ENCODE assay signal across 11 mouse cellular contexts in genomic region chr9:97214806-97215205, GRCm38 (mm10).
A peak's percentile ranks its signal among the peaks of the same experiment; 100 is the strongest.
DNase-seq lines count a peak whose midpoint lies in the region; ATAC-seq and TF ChIP-seq lines count a peak whose summit lies in the region.
"Had no signal": no experiment of that assay in that cellular context is flagged by ENCODE, and none has a peak within 500 bp of the region (broad histone marks: within the 10 kb centered on the region; RNA-seq: fewer than 3 reads in every experiment).

No protein-coding gene starts in this region.

- in situ Hi-C loops in ES-E14 (cut with MboI; ENCODE audit: low sequenced_read_pairs in 2 of 2, unreplicated experiment in 2 of 2), result no loop called here

- H3K79me2 ChIP-seq in liver, adult 2 months (ENCODE audit: control insufficient read depth, insufficient read depth, low read length), result no peaks in the 10 kb centered on the region

- whole genome bisulfite sequencing in forebrain, postnatal 0 days, result 41% methylated on average over 2 of the region's 2 CpGs
- 54% methylated on average over 2 of the region's 2 CpGs for WGBS in forebrain, embryonic 12.5 days
- 36% methylated on average over 2 of the region's 2 CpGs for WGBS in liver, adult 2 months

- H3K27ac ChIP-seq in forebrain, postnatal 0 days (ENCODE audit: low read depth, low read length), result no peak overlapping the region
- no peak overlapping the region for H3K27ac ChIP-seq in forebrain, embryonic 12.5 days
- H3K27ac ChIP-seq in liver, adult 2 months (replicated peaks; ENCODE audit: insufficient read depth, low read depth, low read length), result no peak overlapping the region
- H3K27ac ChIP-seq in ES-E14 (ENCODE audit: insufficient read depth, low read depth, low read length, poor library complexity, severe bottlenecking), result no peak overlapping the region
- H3K27ac ChIP-seq: forebrain, embryonic 13.5 days had no signal

- no peak overlapping the region for H3K4me3 ChIP-seq in forebrain, postnatal 0 days (ENCODE audit: low read depth, low read length)
- H3K4me3 ChIP-seq in forebrain, embryonic 12.5 days (replicated peaks), result no peak overlapping the region
- H3K4me3 ChIP-seq in liver, adult 2 months (ENCODE audit: insufficient read depth, low read depth, low read length), result no peak overlapping the region
- no peak overlapping the region for H3K4me3 ChIP-seq in ES-E14 (ENCODE audit: insufficient read depth in 1 of 2, low read depth in 1 of 2, low read length in 2 of 2, poor library complexity in 1 of 2, severe bottlenecking in 1 of 2)
- H3K4me3 ChIP-seq: forebrain, embryonic 13.5 days had no signal

- peak; percentile 59 for DNase-seq in forebrain, postnatal 0 days
- peak; percentile 28 for DNase-seq in liver, adult 2 months (ENCODE audit: extremely low read depth, low read depth, low spot score)
- DNase-seq in liver (no peak), ES-E14 (ENCODE audit: low read depth, low spot score) (peak; percentile 13)
- DNase-seq in forelimb bud, embryonic 11.5 days (ENCODE audit: low read depth, low spot score), result peak; percentile 27
- no peak for DNase-seq in adrenal gland, postnatal 4 days (ENCODE audit: low spot score in 2 of 2)
- no peak for DNase-seq in thymus, postnatal 0 days (ENCODE audit: low spot score)
- DNase-seq: kidney, postnatal 4 days; thymus, postnatal 36 days had no signal

- no peaks in the 10 kb centered on the region for H3K4me1 ChIP-seq in forebrain, postnatal 0 days (ENCODE audit: insufficient read depth)
- no peaks in the 10 kb centered on the region for H3K4me1 ChIP-seq in forebrain, embryonic 12.5 days
- no peaks in the 10 kb centered on the region for H3K4me1 ChIP-seq in liver, adult 2 months (ENCODE audit: control insufficient read depth, insufficient read depth, low read length)
- no peaks in the 10 kb centered on the region for H3K4me1 ChIP-seq in ES-E14 (ENCODE audit: control insufficient read depth in 2 of 2, insufficient read depth in 2 of 2, low read length in 2 of 2, poor library complexity in 1 of 2)
- H3K4me1 ChIP-seq: forebrain, embryonic 13.5 days had no signal

- TF ChIP-seq CTCF in forebrain, postnatal 0 days (IDR thresholded peaks at IDR 0.05; ENCODE audit: low read depth), result peak; percentile 72
- TF ChIP-seq CTCF in liver, adult 2 months (IDR thresholded peaks at IDR 0.05; ENCODE audit: low read depth, low read length), result peak; percentile 22

- H3K4me2 ChIP-seq in forebrain, postnatal 0 days (ENCODE audit: low read depth), result no peak overlapping the region
- H3K4me2 ChIP-seq in forebrain, embryonic 12.5 days, result no peak overlapping the region
- H3K4me2 ChIP-seq: forebrain, embryonic 13.5 days had no signal

- H3K9ac ChIP-seq in forebrain, postnatal 0 days, result no peak overlapping the region
- no peak overlapping the region for H3K9ac ChIP-seq in forebrain, embryonic 12.5 days
- no peak overlapping the region for H3K9ac ChIP-seq in liver, adult 2 months (ENCODE audit: low read depth, low read length)
- H3K9ac ChIP-seq in ES-E14 (ENCODE audit: insufficient read depth, low read depth, low read length, poor library complexity, severe bottlenecking), result no peak overlapping the region
- H3K9ac ChIP-seq: forebrain, embryonic 13.5 days had no signal

- no peaks in the 10 kb centered on the region for H3K27me3 ChIP-seq in forebrain, postnatal 0 days (ENCODE audit: insufficient read depth, low read length)
- no peaks in the 10 kb centered on the region for H3K27me3 ChIP-seq in forebrain, embryonic 12.5 days
- H3K27me3 ChIP-seq in liver, adult 2 months (ENCODE audit: control insufficient read depth, insufficient read depth, low read length), result no peaks in the 10 kb centered on the region
- H3K27me3 ChIP-seq: forebrain, embryonic 13.5 days had no signal

- TF ChIP-seq POLR2A in liver, adult 2 months (IDR thresholded peaks at IDR 0.05; ENCODE audit: extremely low read depth, insufficient read depth, low read length), result no peak

- no peaks in the 10 kb centered on the region for H3K9me3 ChIP-seq in forebrain, postnatal 0 days (ENCODE audit: low read length)
- no peaks in the 10 kb centered on the region for H3K9me3 ChIP-seq in forebrain, embryonic 12.5 days
- H3K9me3 ChIP-seq in ES-E14 (ENCODE audit: control insufficient read depth, insufficient read depth, low read depth, low read length), result no peaks in the 10 kb centered on the region
- H3K9me3 ChIP-seq: forebrain, embryonic 13.5 days had no signal

- no peak for ATAC-seq in forebrain, postnatal 0 days
- no peak for ATAC-seq in forebrain, embryonic 12.5 days (ENCODE audit: low FRiP score)
- ATAC-seq: forebrain, embryonic 13.5 days had no signal

- H3K36me3 ChIP-seq in forebrain, postnatal 0 days (ENCODE audit: insufficient read depth), result no peaks in the 10 kb centered on the region
- no peaks in the 10 kb centered on the region for H3K36me3 ChIP-seq in forebrain, embryonic 12.5 days (replicated peaks)
- H3K36me3 ChIP-seq in liver, adult 2 months (ENCODE audit: control insufficient read depth, insufficient read depth, low read length), result no peaks in the 10 kb centered on the region
- no peaks in the 10 kb centered on the region for H3K36me3 ChIP-seq in ES-E14 (ENCODE audit: control insufficient read depth, insufficient read depth, low read length, poor library complexity, severe bottlenecking)

TF ChIP-seq in ES-E14, 5 proteins besides CTCF, POLR2A, EP300 and RAD21:
- no peak for TF ChIP-seq MAFK (IDR thresholded peaks at IDR 0.05; ENCODE audit: insufficient read depth, low read depth, low read length)
- no peak for TF ChIP-seq HCFC1 (IDR thresholded peaks at IDR 0.05; ENCODE audit: borderline replicate concordance, insufficient read depth, low read length)
- no peak for TF ChIP-seq CHD2 (IDR thresholded peaks at IDR 0.05; ENCODE audit: low read depth, low read length)
- TF ChIP-seq ZNF384 (IDR thresholded peaks at IDR 0.05; ENCODE audit: low read depth, low read length), result no peak
- no peak for TF ChIP-seq ZC3H11A (IDR thresholded peaks at IDR 0.05; ENCODE audit: borderline replicate concordance, low read depth, low read length)
TF ChIP-seq in ES-E14: peak in this region for 0.

Comparison
In these comparisons a context has a peak if more than half of its experiments do, and no peak if none do; other contexts are left out.
1. DNase-seq: peak in forebrain, postnatal 0 days (single experiment), liver, adult 2 months (single experiment), ES-E14 (single experiment) and forelimb bud, embryonic 11.5 days (single experiment); none in liver (single experiment), adrenal gland, postnatal 4 days (0 of 2) and thymus, postnatal 0 days (single experiment).